Mouse (Mus musculus): ENCODE measurements around the gene Qrfp. TPM values are rescaled to one million over a fixed set of nuclear protein-coding genes. Genes with fewer than 3 reads are reported as not detected.

Gene Qrfp
- polyA plus RNA-seq (2021; fragmentation: Nextera tagmentation) = 0.05 and 0.06 TPM in 2 replicates
- long read RNA-seq, experiment 1 = 0 reads
- long read RNA-seq, experiment 2 = 0 reads

DNA sequence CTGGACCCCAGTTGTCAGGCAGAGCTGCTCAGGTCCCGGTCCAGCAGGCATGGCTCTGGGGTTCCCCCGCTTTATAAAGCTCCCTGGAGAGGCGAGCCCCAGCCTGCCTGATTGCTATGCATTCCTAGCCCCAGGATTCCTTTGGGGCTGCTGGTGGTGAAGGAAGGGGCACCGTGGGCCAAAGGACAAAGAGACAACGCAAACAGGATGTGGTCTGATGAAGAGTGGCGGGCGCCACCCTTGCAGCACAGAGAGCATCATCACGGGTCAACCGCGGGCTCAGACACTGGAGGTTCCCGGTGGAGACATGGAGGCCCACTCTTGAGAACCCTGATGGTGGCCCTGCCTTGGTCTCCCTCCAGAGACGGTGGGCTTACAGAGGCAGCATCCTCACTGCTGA is at the start of gene Qrfp:
Gene Qrfp (minus strand): TSS at position 137 of the 400 bp plus-strand sequence.

DNA sequence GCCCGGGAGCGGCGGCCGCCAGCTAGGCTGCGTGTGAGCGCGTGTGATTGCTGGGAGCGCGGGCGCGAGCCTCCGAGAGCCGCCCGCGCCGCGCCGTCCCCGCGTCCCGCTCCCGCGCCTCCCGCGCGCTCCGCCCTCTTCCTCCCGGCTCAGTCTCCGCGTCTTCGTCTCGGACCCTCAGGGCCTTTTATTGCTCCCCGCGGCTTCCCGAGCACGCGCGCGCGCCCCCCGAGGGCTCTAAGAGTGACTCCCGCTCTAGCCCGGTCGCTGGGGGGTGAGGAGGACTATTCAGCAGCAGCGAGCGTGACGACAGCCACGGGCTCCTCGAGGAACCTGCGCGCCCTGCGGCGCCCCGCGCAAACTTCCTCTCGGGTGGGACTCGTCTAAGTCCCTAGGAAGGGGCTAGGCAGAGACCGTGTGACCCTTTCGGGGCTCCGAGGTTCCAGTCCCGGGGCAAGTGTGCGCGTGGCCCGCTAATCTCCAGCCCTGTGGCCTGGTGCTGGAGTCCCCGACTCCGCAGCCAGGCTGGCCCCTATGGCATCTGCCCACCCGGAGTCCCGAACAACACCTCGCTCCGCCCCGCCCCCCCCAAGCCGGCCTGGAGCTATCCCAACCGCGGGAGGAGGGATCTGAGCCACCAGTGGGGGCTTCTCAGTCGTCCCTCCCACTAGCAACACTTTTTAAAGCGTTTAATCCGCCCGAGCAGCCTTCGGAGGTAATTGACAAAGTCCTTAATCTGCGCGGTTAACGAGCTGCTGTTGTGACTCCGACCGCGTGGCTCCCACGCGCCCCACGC is 35.7 kb upstream of the Qrfp start, which contains the start of gene Fibcd1:
Gene Fibcd1 (minus strand): TSS at position 110 of the 796 bp plus-strand sequence.

Other genes with a start within 250 kb of the Qrfp start
- gene Fubp3, start 237.9 kb downstream of the Qrfp start, polyA plus RNA-seq (2021; fragmentation: Nextera tagmentation) = 20.7 and 28.8 TPM in 2 replicates
- gene Prdm12, start 170.5 kb downstream of the Qrfp start, polyA plus RNA-seq (2021; fragmentation: Nextera tagmentation) = not detected in 2 replicates
- gene Exosc2, start 139.9 kb downstream of the Qrfp start, polyA plus RNA-seq (2021; fragmentation: Nextera tagmentation) = 16.3 and 18.5 TPM in 2 replicates
- gene Abl1, start 122.2 kb downstream of the Qrfp start, polyA plus RNA-seq (2021; fragmentation: Nextera tagmentation) = 4.2 and 5.5 TPM in 2 replicates
- 2.8 and 3.3 TPM in 2 replicates for gene Fibcd1, start 35.4 kb upstream of the Qrfp start, polyA plus RNA-seq (2021; fragmentation: Nextera tagmentation)
- 0.42 and 0.49 TPM in 2 replicates for gene Lamc3, start 76.7 kb upstream of the Qrfp start, polyA plus RNA-seq (2021; fragmentation: Nextera tagmentation)
- 9.1 and 9.6 TPM in 2 replicates for gene Aif1l, start 139.6 kb upstream of the Qrfp start, polyA plus RNA-seq (2021; fragmentation: Nextera tagmentation)
- gene Nup214, start 163.9 kb upstream of the Qrfp start, polyA plus RNA-seq (2021; fragmentation: Nextera tagmentation) = 23.6 and 24.2 TPM in 2 replicates

Measured in left cerebral cortex, adult 6 months (tissue).